Mouse (Mus musculus) forebrain, embryonic 14.5 days (tissue): ENCODE data around the gene Gnaq. TPM values are rescaled to one million over a fixed set of nuclear protein-coding genes. Genes with fewer than 3 reads are reported as not detected.

Source experiments
- ATAC-seq: fragments of 200-750 bp; cut with Nextera tagmentation; 2 replicates; pipeline ENCODE4 v1.8.0; 2017; ENCODE audit warnings: mild to moderate bottlenecking, moderate library complexity
- DNase-seq: peaks from one replicate; pipeline ENCODE4 v3.0.0-alpha.2; 2015; ENCODE audit warnings: low spot score
- H3K27ac ChIP-seq: fragments of 300-500 bp; sonication (generic); 2 replicates; pipeline ENCODE4 v1.5.1; 2014; ENCODE audit warnings: low read depth, mild to moderate bottlenecking, control low read depth, low read length, moderate library complexity
- H3K27me3 ChIP-seq: fragments of 300-500 bp; sonication (generic); replicated peaks from 2 replicates; pipeline ENCODE4 v1.6.1; 2014; ENCODE audit warnings: low read length, control low read depth, mixed read lengths; ENCODE audit not compliant: control insufficient read depth, insufficient read depth
- H3K36me3 ChIP-seq: fragments of 300-500 bp; sonication (generic); 2 replicates; pipeline ENCODE4 v1.6.1; 2014; ENCODE audit warnings: low read length, control low read depth; ENCODE audit not compliant: control insufficient read depth, insufficient read depth
- H3K4me1 ChIP-seq: fragments of 300-500 bp; sonication (generic); 2 replicates; pipeline ENCODE4 v1.6.1; 2014; ENCODE audit warnings: antibody characterized with exemption, low read length, control low read depth; ENCODE audit not compliant: control insufficient read depth, insufficient read depth
- H3K4me2 ChIP-seq: fragments of 300-500 bp; sonication (generic); 2 replicates; pipeline ENCODE4 v1.6.1; 2014; ENCODE audit warnings: mild to moderate bottlenecking, control low read depth, low read length
- H3K4me3 ChIP-seq: fragments of 300-500 bp; sonication (generic); 2 replicates; pipeline ENCODE4 v1.5.1; 2014; ENCODE audit warnings: low read depth, low read length, control low read depth
- H3K9ac ChIP-seq: fragments of 300-500 bp; sonication (generic); 2 replicates; pipeline ENCODE4 v1.6.1; 2014; ENCODE audit warnings: mild to moderate bottlenecking, low read length, control low read depth, moderate library complexity
- H3K9me3 ChIP-seq: fragments of 300-500 bp; sonication (generic); replicated peaks from 2 replicates; pipeline ENCODE4 v1.6.1; 2016; ENCODE audit warnings: low read length, control low read depth, mixed read lengths; ENCODE audit not compliant: control insufficient read depth
- WGBS: fragments of 180-500 bp; shearing (Covaris S2); extraction: QIAGEN DNeasy Blood & Tissue Kit; methylation state at CpG from one replicate; pipeline ENCODE4 v1.1.7; 2014; 5-methylcytosine and 5-hydroxymethylcytosine counted together
- microRNA-seq: library from miRNA; unstranded; fragments of <30 nt; microRNA quantifications from one replicate; pipeline ENCODE4, GENCODE M21; 2016
- polyA plus RNA-seq: library from polyadenylated mRNA; unstranded; fragments of >200 nt; fragmentation: Nextera tagmentation; extraction: Ambion mirVana; gene quantifications from 2 replicates; pipeline ENCODE4 v1.2.1, GENCODE M21; 2014

The Gnaq gene
- polyA plus RNA-seq, 1 experiment from 2014 or later, result 47.6 TPM

GRCm38 (mm10) chr19:16436335-16437169, 303.9 kb downstream of the Gnaq start:
- peak overlapping the region; percentile 49; the same call in 1 of the 2 replicates for H3K9ac ChIP-seq
- DNase-seq (peak; percentile 60), ATAC-seq (peak; percentile 30)
- peaks cover 7% of the 10 kb centered on the region; the same call in 1 of the 2 replicates for H3K27me3 ChIP-seq
- H3K4me1 ChIP-seq, result peaks cover 15% of the 10 kb centered on the region
- H3K27ac ChIP-seq, result no peak overlapping the region
- peak overlapping the region; percentile 70 for H3K4me2 ChIP-seq
- WGBS, result 2% methylated on average over 60 of the region's 61 CpGs
- H3K4me3 ChIP-seq, result peak overlapping the region; percentile 29
- no peaks in the 10 kb centered on the region for H3K9me3 ChIP-seq
- H3K36me3 ChIP-seq, result no peaks in the 10 kb centered on the region

Small RNA genes lying within 50 kb of the gene (microRNA-seq; reads per million reads assigned to microRNA genes)
- not detected for gene Mir496b

Other genes starting within 250 kb of the Gnaq start
- 128 and 147 TPM in 2 replicates for gene Psat1, start 185.5 kb upstream of the Gnaq start, polyA plus RNA-seq
- gene Cep78, start 147.8 kb upstream of the Gnaq start, polyA plus RNA-seq, result 36.6 and 39.4 TPM in 2 replicates